Mouse (Mus musculus): ENCODE measurements around the gene Abi2. TPM values are rescaled to one million over a fixed set of nuclear protein-coding genes. Genes with fewer than 3 reads are reported as not detected.

The Abi2 gene
- polyA plus RNA-seq, 1 experiment from 2014 or later: 39.6 TPM

- H3K9me3 ChIP-seq (replicated peaks; ENCODE audit: control insufficient read depth, low read length): no peaks in the 10 kb centered on the region
- H3K4me3 ChIP-seq (ENCODE audit: low read depth, low read length): no peak overlapping the region
- no peak overlapping the region for H3K9ac ChIP-seq (ENCODE audit: low read depth, low read length)
- H3K4me2 ChIP-seq: no peak overlapping the region
- no peak for ATAC-seq (replicated peaks; ENCODE audit: insufficient number of reproducible peaks, low FRiP score, low TSS enrichment)
- H3K27me3 ChIP-seq (ENCODE audit: control insufficient read depth, insufficient read depth, low read length): no peaks in the 10 kb centered on the region
- no peak overlapping the region for H3K27ac ChIP-seq (ENCODE audit: low read depth, low read length)
- no peaks in the 10 kb centered on the region for H3K4me1 ChIP-seq (ENCODE audit: control insufficient read depth, insufficient read depth, low read length)
- WGBS (ENCODE audit: insufficient replicate concordance): 82% methylated on average over 6 of the region's 6 CpGs
- H3K36me3 ChIP-seq (ENCODE audit: control insufficient read depth, insufficient read depth, low read length): peaks cover 34% of the 10 kb centered on the region
Observed at GRCm38 (mm10) chr1:60493421-60493820, 84.0 kb downstream of the Abi2 start.

GRCm38 (mm10) chr1:60503456-60503855 is 94.0 kb downstream of the Abi2 start:
- Histone ChIP-seq H3K9ac (ENCODE audit: low read depth, low read length) (no peak overlapping the region), H3K4me2 (no peak overlapping the region)
- 73% methylated on average over 5 of the region's 5 CpGs for WGBS (ENCODE audit: insufficient replicate concordance)

GRCm38 (mm10) chr1:60510584-60510983 is 101.2 kb downstream of the Abi2 start:
- ATAC-seq (replicated peaks; ENCODE audit: insufficient number of reproducible peaks, low FRiP score, low TSS enrichment): no peak
- no peak overlapping the region for H3K4me3 ChIP-seq (ENCODE audit: low read depth, low read length)
- no peak overlapping the region for H3K27ac ChIP-seq (ENCODE audit: low read depth, low read length)
- no peak overlapping the region for H3K9ac ChIP-seq (ENCODE audit: low read depth, low read length)
- H3K4me2 ChIP-seq: no peak overlapping the region
- H3K36me3 ChIP-seq (ENCODE audit: control insufficient read depth, insufficient read depth, low read length): peaks cover 5% of the 10 kb centered on the region
- no peaks in the 10 kb centered on the region for H3K4me1 ChIP-seq (ENCODE audit: control insufficient read depth, insufficient read depth, low read length)
- no peaks in the 10 kb centered on the region for H3K9me3 ChIP-seq (replicated peaks; ENCODE audit: control insufficient read depth, low read length)
- WGBS (ENCODE audit: insufficient replicate concordance): 54% methylated on average over 2 of the region's 2 CpGs
- H3K27me3 ChIP-seq (ENCODE audit: control insufficient read depth, insufficient read depth, low read length): no peaks in the 10 kb centered on the region

More at GRCm38 (mm10) chr1:60503456-60503855, 94.0 kb downstream of the Abi2 start:
- Histone ChIP-seq H3K36me3 (ENCODE audit: control insufficient read depth, insufficient read depth, low read length) (peaks cover 11% of the 10 kb centered on the region), H3K9me3 (replicated peaks; ENCODE audit: control insufficient read depth, low read length) (no peaks in the 10 kb centered on the region), H3K27ac (ENCODE audit: low read depth, low read length) (no peak overlapping the region), H3K4me3 (ENCODE audit: low read depth, low read length) (no peak overlapping the region), H3K4me1 (ENCODE audit: control insufficient read depth, insufficient read depth, low read length) (no peaks in the 10 kb centered on the region), H3K27me3 (ENCODE audit: control insufficient read depth, insufficient read depth, low read length) (no peaks in the 10 kb centered on the region)
- ATAC-seq (replicated peaks; ENCODE audit: insufficient number of reproducible peaks, low FRiP score, low TSS enrichment): no peak

DNA sequence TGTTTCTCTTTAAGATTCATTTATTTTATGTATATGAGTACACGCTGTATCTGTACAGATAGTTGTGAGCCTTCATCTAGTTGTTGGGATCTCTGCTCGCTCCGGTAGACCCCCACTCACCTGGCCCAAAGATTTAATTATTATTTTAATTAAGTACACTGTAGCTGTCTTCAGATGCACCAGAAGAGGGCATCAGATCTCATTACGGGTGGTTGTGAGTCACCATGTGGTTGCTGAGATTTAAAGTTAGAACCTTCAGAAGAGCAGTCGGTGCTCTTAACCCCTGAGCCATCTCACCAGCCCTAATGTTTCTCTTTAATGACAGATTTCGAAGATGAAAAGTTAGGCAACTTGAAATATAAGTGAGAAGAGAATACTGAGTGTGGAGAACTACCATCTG is 120.7 kb downstream of the Abi2 start:
- Histone ChIP-seq H3K36me3 (ENCODE audit: control insufficient read depth, insufficient read depth, low read length) (peaks cover 9% of the 10 kb centered on the region), H3K9me3 (replicated peaks; ENCODE audit: control insufficient read depth, low read length) (no peaks in the 10 kb centered on the region), H3K27me3 (ENCODE audit: control insufficient read depth, insufficient read depth, low read length) (no peaks in the 10 kb centered on the region), H3K4me2 (no peak overlapping the region), H3K4me1 (ENCODE audit: control insufficient read depth, insufficient read depth, low read length) (no peaks in the 10 kb centered on the region), H3K27ac (ENCODE audit: low read depth, low read length) (no peak overlapping the region), H3K9ac (ENCODE audit: low read depth, low read length) (no peak overlapping the region), H3K4me3 (ENCODE audit: low read depth, low read length) (no peak overlapping the region)
- ATAC-seq (replicated peaks; ENCODE audit: insufficient number of reproducible peaks, low FRiP score, low TSS enrichment): no peak
- WGBS (ENCODE audit: insufficient replicate concordance): 82% methylated on average over 6 of the region's 6 CpGs

GRCm38 (mm10) chr1:60530636-60531035 is 121.2 kb downstream of the Abi2 start:
- H3K9me3 ChIP-seq (replicated peaks; ENCODE audit: control insufficient read depth, low read length): no peaks in the 10 kb centered on the region
- ATAC-seq (replicated peaks; ENCODE audit: insufficient number of reproducible peaks, low FRiP score, low TSS enrichment): no peak
- no peak overlapping the region for H3K9ac ChIP-seq (ENCODE audit: low read depth, low read length)
- no peak overlapping the region for H3K4me3 ChIP-seq (ENCODE audit: low read depth, low read length)
- H3K4me2 ChIP-seq: no peak overlapping the region
- no peaks in the 10 kb centered on the region for H3K4me1 ChIP-seq (ENCODE audit: control insufficient read depth, insufficient read depth, low read length)
- H3K27ac ChIP-seq (ENCODE audit: low read depth, low read length): no peak overlapping the region
- no peaks in the 10 kb centered on the region for H3K27me3 ChIP-seq (ENCODE audit: control insufficient read depth, insufficient read depth, low read length)
- whole genome bisulfite sequencing (ENCODE audit: insufficient replicate concordance): 65% methylated on average over 2 of the region's 2 CpGs
- peaks cover 6% of the 10 kb centered on the region for H3K36me3 ChIP-seq (ENCODE audit: control insufficient read depth, insufficient read depth, low read length)

Other genes with a start within 250 kb of the Abi2 start
- 9.0 and 10.1 TPM in 2 replicates for gene Nbeal1, start 229.0 kb upstream of the Abi2 start, polyA plus RNA-seq (2014; fragmentation: Nextera tagmentation; extraction: Ambion mirVana)
- 23.6 and 28.8 TPM in 2 replicates for gene Cyp20a1, start 66.3 kb upstream of the Abi2 start, polyA plus RNA-seq (2014; fragmentation: Nextera tagmentation; extraction: Ambion mirVana)
- gene Raph1, start 157.5 kb downstream of the Abi2 start, polyA plus RNA-seq (2014; fragmentation: Nextera tagmentation; extraction: Ambion mirVana): 56.7 and 66.0 TPM in 2 replicates

All from heart, embryonic 11.5 days (tissue).